Mouse (Mus musculus) spleen, adult 2 months (tissue): ENCODE measurements around the gene Lman2.
A peak's percentile ranks its signal among the peaks of the same experiment; 100 is the strongest.

Experiments used
- CTCF ChIP-seq: fragments of 200-500 bp; IDR thresholded peaks from 2 replicates; pipeline ENCODE4 v1.5.1; 2011; ENCODE audit warnings: mild to moderate bottlenecking, inconsistent platforms; ENCODE audit not compliant: insufficient read depth, insufficient read length, insufficient replicate concordance; ENCODE audit errors: extremely low read depth
- POLR2A ChIP-seq: fragments of 200-500 bp; IDR thresholded peaks from 2 replicates; pipeline ENCODE4 v1.6.1; 2011; ENCODE audit warnings: low read depth, low read length, inconsistent platforms

GRCm38 (mm10) chr13:55362453-55363060 lies at the start of gene Lman2:
- TF ChIP-seq POLR2A (peak; percentile 64), CTCF (no peak)
